Mouse (Mus musculus): ENCODE results near the gene Fuom. TPM values are rescaled to one million over a fixed set of nuclear protein-coding genes. Genes with fewer than 3 reads are reported as not detected.
"Not testable (repeated sequence)": the region's sequence is repeated elsewhere in the genome, so short reads cannot be mapped to it uniquely, and the experiment has no call there.

Gene Fuom
- 50.1 TPM for polyA plus RNA-seq (2021)

DNA sequence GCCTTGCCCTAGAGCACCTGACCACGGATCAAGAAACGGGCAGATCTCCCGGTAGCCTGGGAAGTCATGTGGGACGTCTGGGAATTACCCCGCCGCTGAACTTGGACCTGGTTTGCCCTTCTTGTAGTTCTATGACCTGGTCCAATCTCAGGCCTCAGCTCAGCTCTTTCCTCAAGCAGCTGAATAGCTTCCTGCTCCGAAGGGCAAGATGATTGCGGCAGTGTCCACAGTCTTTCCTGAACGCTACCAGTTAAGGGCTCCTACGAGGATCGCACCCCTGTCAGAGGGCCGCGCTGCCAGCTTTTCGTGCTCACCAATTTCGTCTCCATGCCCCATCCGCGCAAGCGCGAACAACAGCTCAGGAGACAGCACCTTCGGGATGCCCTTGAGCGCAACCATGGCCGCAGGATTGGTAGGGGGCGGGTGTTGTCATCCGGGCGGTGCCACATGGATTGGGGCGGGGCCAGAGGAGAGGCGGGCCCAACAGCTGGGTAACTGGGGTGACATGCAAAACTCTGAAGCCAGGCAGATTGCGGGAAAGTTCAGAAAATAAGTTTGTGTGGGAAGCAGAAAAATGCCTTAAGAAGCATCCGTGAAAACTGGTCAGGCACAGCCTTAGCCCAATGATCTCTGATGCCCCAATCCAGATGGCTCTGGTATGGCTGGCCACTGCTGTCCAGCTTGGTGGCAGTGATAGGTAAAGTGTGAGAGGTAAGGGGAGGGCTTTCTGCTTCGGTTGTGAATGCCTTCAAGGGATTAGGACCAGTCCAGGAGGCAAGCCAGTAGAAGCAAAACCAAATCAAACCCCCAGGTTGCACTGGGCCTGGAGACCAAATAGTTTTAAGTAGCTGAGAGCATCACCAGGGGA lies at the start of gene Fuom:
Gene Fuom, minus strand, starts transcription at position 449 of the 868 bp plus-strand sequence.
- ChIA-PET POLR2A (interaction anchor here (1.3 kb wide), 1 partner anchor 35 kb away, joined by 5 read pairs; the partner anchor contains the start of gene Mtg1), CTCF (interaction anchor here (1.1 kb wide), 1 partner anchor 10 kb away, joined by 4 read pairs; no protein-coding TSS in a partner anchor)
- DNase-seq (ENCODE audit: low read depth, low spot score) (no peak), ATAC-seq (peak; percentile 77)
- in situ Hi-C loops (cut with MboI; ENCODE audit: low pct_unique_long_range_greater_than_20kb), result loop anchor here (25.0 kb wide), 1 partner anchor 1060 kb away; the partner anchor contains the start of gene Rnh1
- no peaks in the 10 kb centered on the region for H3K27me3 ChIP-seq
- no peak for TF ChIP-seq CTCF (IDR thresholded peaks at IDR 0.05)

DNA sequence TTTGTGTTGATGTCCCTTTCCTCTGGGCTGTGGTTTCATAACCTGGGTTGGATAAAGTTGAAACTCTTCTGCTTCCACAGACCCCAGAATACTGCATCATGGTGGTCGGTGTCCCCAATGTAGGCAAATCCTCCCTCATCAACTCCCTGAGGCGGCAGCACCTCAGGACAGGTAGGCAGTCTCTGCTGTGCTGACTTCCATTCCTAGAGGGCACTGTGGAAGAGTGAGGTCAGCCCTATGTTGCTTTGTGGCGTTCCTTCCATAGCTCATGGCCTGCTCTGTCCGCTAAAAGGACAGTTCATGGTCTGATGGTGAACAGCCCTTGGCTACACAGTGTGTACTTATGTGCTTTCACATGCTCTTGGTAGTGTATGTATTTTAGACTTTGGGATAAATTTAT lies 42.3 kb upstream of the Fuom start:
- no peak for ATAC-seq
- H3K27me3 ChIP-seq, result no peaks in the 10 kb centered on the region
- no peak for TF ChIP-seq CTCF (IDR thresholded peaks at IDR 0.05)
- ChIA-PET CTCF (no interaction called here), POLR2A (interaction anchor here (0.5 kb wide), 1 partner anchor 203 kb away, joined by 5 read pairs; no protein-coding TSS in a partner anchor)
- no peak for DNase-seq (ENCODE audit: low read depth, low spot score)
- in situ Hi-C loops (cut with MboI; ENCODE audit: low pct_unique_long_range_greater_than_20kb), result loop anchor here (5.0 kb wide), 1 partner anchor 77 kb away; no protein-coding TSS in a partner anchor

DNA sequence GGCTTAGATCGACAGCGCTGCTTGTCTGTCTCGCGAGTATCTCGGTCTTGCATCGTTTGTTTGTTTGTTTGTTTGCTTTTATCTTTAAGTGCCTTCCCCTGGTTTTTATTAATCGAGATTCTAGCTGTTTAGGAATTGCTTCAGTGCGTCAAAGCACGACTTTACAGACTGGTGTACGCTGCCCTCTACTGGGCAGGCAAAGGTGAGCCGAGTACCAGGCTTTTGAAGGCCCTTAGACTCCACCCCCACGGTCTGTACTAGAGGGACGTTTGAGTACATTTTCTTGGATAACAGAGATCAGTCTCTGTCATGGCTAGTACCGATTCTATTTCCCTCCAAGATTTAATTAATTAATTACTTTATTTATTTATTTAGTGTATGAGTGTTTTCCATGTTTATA lies 39.1 kb upstream of the Fuom start:
- POLR2A ChIA-PET, result no interaction called here
- CTCF ChIA-PET, result interaction anchor here (0.7 to 1.5 kb wide), 7 partner anchors 11 to 171 kb away, joined by 3 to 6 read pairs (median 4); partner anchors contain the start of gene Echs1
- peak; percentile 87 for TF ChIP-seq CTCF (IDR thresholded peaks at IDR 0.05)
- in situ Hi-C loops (cut with MboI; ENCODE audit: low pct_unique_long_range_greater_than_20kb), result loop anchor here (5.0 kb wide), 1 partner anchor 74 kb away; no protein-coding TSS in a partner anchor
- H3K27me3 ChIP-seq, result no peaks in the 10 kb centered on the region
- ATAC-seq (no peak), DNase-seq (ENCODE audit: low read depth, low spot score) (no peak)

DNA sequence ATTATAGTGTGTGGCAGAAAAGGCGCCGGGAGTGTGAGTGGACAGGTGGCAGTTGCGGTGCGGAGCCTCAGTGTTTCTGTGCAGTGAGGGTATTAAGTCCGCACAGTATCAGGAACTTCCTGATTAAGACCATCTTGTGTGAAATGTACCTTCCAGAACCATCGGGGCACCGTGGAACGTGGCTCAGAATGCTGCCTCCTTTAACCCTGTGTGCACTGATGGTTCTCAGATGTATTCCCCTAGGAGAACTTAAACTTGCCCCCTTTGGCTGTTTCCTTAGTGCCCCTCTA lies 35.7 kb upstream of the Fuom start:
- POLR2A ChIA-PET, result interaction anchor here (1.5 kb wide), 1 partner anchor 21 kb away, joined by 8 read pairs; the partner anchor contains the start of gene Echs1
- no peaks in the 10 kb centered on the region for H3K27me3 ChIP-seq
- no peak for TF ChIP-seq CTCF (IDR thresholded peaks at IDR 0.05)
- CTCF ChIA-PET, result interaction anchor here (0.9 kb wide), 1 partner anchor 22 kb away, joined by 3 read pairs; the partner anchor contains the start of gene Echs1
- in situ Hi-C loops (cut with MboI; ENCODE audit: low pct_unique_long_range_greater_than_20kb), result no loop called here
- ATAC-seq (no peak), DNase-seq (ENCODE audit: low read depth, low spot score) (no peak)

DNA sequence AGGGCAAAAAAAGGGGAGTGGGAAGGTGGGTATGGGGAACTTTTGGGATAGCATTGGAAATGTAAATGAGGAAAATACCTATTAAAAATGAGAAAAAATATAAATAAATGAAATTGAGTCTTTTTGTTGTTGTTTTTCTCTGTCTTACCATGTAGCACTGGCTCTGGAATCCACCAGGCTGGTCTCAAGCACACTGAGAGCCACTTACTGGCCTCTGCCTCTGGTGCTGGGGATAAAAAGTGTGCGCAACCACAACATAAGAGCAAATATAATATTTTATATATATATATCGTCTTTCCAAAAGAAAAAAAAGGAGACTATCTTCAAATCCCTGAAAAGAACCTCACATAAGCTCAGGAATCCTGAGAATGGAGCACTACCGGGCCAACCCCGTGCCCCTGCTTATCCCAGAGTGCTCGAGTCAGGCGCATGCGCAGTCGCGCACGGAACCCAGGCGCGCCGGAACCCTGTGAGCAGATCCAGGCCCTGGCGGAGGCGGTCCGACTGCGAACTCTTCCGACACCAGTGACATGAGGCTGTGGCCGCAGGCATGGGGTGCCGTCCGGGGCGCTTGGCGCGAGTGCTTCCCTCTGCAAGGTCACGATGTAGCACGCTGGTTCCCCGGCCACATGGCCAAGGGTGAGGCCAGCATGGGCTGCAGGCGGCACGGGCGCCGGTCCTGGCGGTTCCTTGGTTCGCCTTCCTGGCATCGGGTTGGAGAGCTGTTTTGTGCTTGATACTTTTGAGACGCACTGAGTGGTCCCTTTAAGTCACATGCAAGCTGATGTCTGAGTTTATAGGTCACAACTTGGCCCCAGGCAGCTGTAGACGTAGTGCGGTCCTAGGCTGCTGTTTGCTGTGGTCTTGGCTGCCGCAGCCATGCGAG lies 35.1 kb upstream of the Fuom start, which contains the start of gene Mtg1:
Gene Mtg1, plus strand, starts transcription at position 430 of the 886 bp plus-strand sequence.
- ChIA-PET POLR2A (interaction anchor here (0.8 to 1.5 kb wide), 4 partner anchors 21 to 174 kb away, joined by 3 to 8 read pairs (median 4); partner anchors contain the start of genes Echs1 and Fuom), CTCF (interaction anchor here (0.6 to 0.9 kb wide), 2 partner anchors 13 to 21 kb away, joined by 3 read pairs; partner anchors contain the start of gene Echs1)
- DNase-seq (ENCODE audit: low read depth, low spot score), result no peak
- peak; percentile 90 for ATAC-seq
- no peak for TF ChIP-seq CTCF (IDR thresholded peaks at IDR 0.05)
- in situ Hi-C loops (cut with MboI; ENCODE audit: low pct_unique_long_range_greater_than_20kb), result no loop called here
- no peaks in the 10 kb centered on the region for H3K27me3 ChIP-seq

DNA sequence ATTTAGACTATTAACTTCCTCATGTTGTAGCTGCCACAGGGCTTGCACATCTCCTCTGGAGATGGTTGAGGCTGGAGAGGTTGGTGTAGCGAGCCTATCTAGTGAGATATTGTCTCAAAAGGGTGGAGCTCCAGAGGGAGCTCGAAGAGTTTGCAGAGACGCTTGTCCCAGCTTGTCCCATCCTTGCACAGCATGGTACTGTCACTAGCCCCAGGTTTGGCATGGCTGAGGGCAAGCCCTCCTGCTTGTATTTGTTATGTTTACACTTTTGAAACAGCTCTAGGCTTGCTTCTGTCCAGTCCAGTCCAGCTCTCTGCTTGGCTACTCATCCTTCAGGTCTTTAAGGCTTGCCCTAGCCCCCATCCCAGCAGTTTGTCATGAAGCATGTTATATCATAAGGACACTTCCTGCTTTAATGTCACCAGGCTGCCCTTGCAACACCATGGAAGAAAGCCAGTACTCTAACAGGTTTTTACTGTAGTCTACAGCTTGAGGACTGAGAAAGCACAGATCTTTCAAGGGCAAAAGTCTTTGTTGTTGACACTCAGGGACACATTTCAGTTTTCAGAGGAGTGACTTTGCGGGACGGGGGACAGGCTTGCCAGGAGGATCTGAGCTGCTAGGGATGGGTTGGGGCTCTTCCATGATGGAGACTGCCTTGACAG lies 33.0 kb upstream of the Fuom start:
- no peak for DNase-seq (ENCODE audit: low read depth, low spot score)
- POLR2A ChIA-PET, result interaction anchor here (0.6 kb wide), 1 partner anchor 20 kb away, joined by 4 read pairs; the partner anchor contains the start of gene Sprn
- no peak for TF ChIP-seq CTCF (IDR thresholded peaks at IDR 0.05)
- H3K27me3 ChIP-seq, result no peaks in the 10 kb centered on the region
- in situ Hi-C loops (cut with MboI; ENCODE audit: low pct_unique_long_range_greater_than_20kb), result no loop called here
- CTCF ChIA-PET, result no interaction called here
- ATAC-seq, result no peak

DNA sequence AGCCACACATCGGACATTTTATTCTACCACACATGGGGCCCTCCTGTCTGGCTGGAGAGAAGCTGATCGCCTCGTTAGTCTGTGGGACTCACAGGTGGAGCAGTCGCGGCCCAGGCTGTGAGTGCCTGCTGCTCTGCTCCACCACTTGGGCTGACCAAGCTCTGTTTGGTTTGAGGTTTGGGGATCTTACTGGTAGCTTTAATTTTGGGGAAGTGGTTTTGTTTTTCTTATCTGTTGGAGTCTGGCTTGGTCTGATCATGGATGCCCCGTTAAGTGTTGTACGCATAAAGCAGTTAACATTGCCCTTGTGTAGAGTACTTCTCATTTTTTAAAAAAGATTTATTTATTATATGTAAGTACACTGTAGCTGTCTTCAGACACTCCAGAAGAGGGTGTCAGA lies 31.8 kb upstream of the Fuom start:
- CTCF ChIA-PET; H3K27me3 ChIP-seq; ATAC-seq; DNase-seq (ENCODE audit: low read depth, low spot score); POLR2A ChIA-PET; in situ Hi-C loops (cut with MboI; ENCODE audit: low pct_unique_long_range_greater_than_20kb): not testable (repeated sequence)

DNA sequence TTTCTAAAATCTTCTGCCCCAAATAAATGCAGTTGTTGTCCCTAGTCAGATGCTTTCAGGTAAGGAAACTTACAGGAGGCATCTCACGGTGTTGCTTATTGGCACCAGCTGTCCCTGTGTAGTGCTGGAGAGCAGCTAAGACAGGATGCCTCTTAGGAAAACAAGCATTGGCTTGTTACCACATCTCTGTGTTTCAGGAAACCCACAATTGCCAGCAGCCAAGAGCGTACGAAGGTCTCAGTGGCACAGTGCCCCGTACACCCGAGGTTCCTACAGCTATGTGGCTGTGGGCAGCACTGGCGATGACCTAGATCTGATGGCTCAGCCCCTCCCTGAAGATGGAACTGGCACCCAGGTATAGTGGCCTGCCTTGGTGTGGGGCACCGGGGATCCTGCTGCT lies 29.9 kb upstream of the Fuom start:
- ATAC-seq; DNase-seq (ENCODE audit: low read depth, low spot score); in situ Hi-C loops (cut with MboI; ENCODE audit: low pct_unique_long_range_greater_than_20kb); CTCF ChIA-PET; H3K27me3 ChIP-seq: not testable (repeated sequence)
- POLR2A ChIA-PET, result interaction anchor here (0.6 kb wide), 2 partner anchors 158 to 807 kb away, joined by 3 read pairs; no protein-coding TSS in a partner anchor

DNA sequence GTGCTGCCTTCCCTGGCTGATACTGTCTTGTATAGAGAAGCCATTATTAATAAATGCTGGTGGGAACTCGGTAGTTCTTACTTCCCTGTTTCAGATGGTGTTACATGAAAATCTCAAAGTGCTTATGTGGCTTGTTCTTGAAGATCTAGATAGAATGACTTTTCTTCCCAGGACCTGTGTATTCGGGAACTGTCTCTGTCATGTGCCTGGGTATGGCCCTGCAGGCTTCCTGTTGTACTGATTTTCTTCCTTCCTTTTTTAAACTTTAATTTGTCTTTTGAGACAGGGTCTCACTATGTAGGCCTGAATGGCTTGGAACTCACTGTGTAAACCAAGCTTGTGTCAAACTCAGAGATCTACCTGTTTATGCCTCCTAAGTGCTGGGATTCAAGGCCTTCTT lies 25.7 kb upstream of the Fuom start:
- ChIA-PET POLR2A (interaction anchor here (0.7 kb wide), 1 partner anchor 60 kb away, joined by 3 read pairs; no protein-coding TSS in a partner anchor), CTCF (no interaction called here)
- ATAC-seq (no peak), DNase-seq (ENCODE audit: low read depth, low spot score) (no peak)
- H3K27me3 ChIP-seq, result no peaks in the 10 kb centered on the region
- no peak for TF ChIP-seq CTCF (IDR thresholded peaks at IDR 0.05)
- in situ Hi-C loops (cut with MboI; ENCODE audit: low pct_unique_long_range_greater_than_20kb), result no loop called here

DNA sequence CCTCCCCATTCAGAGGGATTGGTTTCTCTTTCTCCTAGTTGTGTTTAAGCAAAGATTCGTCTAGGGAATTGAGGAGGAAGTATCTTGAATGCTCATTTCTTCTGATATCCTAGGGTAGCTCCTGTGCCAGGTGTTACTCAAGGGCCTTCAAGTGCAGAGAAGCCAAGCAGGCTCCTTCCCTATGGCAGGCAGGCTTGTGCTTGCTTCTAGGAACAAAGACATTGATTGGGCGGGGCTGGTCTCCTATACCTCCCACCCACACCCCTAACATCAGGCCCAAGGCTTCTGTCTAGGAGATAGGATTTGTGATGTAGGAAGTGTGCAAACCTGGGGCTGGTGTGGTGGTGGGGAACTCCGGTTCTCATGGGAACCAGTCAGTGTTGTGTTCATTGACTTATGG lies 24.7 kb upstream of the Fuom start:
- CTCF ChIA-PET, result no interaction called here
- in situ Hi-C loops (cut with MboI; ENCODE audit: low pct_unique_long_range_greater_than_20kb), result no loop called here
- no peak for ATAC-seq
- H3K27me3 ChIP-seq, result no peaks in the 10 kb centered on the region
- TF ChIP-seq CTCF (IDR thresholded peaks at IDR 0.05), result no peak
- POLR2A ChIA-PET, result no interaction called here
- DNase-seq (ENCODE audit: low read depth, low spot score), result no peak

Data from Patski (cell line).